Mouse (Mus musculus): ENCODE data around the gene Arcn1.
A peak's percentile ranks its signal among the peaks of the same experiment; 100 is the strongest.

Arcn1 gene

DNA sequence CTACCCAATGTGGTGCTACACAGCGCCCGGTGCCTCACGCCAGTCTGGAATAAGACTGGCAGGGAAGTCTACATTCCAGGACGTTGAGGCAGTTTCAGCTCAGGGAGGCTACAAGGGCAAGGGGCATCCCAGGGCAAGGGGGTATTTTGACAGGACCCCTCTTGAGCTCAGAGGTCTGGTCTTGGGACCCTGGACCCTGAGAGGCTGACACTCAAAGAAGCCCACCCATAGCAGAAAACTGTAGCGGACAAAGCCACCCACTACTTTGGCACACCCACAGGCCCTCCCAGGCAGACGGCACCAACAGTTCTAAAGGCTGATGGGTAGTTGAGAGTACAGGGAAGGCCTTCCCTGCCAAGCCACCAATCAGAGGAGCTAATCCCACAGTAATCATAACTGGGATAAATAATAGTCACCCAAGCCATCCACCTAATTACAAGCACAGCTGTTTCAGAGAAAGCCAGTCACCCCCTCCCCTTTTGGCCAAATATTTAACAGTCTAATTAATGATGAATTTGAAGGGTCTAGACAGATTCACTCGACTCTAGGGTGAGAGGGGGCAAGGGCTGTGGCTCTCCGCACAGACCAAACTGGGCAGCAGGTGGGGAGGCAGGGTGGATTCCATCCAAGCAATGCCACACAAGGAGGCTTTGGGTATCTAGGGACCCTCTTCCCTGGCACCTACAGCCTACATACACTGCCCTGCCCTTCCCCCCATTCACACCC lies 47.9 kb downstream of the Arcn1 start:
- DNase-seq (ENCODE audit: low read depth, low spot score): no peak

- DNase-seq (ENCODE audit: low read depth, low spot score): no peak
Measured at GRCm38 (mm10) chr9:44718937-44719631, 48.6 kb downstream of the Arcn1 start.

DNA sequence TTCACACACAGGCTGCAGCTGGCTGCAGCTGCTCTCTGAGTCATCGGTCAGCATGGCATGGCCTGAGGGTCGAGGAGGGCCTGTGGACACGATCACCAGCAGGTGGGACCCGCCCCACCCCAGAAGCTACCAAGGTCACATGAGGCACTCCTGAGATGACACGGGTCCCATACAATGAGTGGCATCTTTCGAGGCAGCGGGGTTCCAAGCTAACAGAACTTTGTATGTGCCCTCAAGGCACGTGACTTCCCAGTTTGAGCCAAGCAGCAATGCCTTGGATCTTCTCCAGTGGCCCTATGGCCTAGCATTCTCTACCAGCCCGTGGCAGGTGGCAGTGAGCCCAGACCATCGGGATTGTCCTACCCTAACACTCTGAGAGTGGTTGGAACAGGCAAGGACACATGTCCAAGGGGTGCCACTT lies 49.8 kb downstream of the Arcn1 start:
- DNase-seq (ENCODE audit: low read depth, low spot score): no peak

DNA sequence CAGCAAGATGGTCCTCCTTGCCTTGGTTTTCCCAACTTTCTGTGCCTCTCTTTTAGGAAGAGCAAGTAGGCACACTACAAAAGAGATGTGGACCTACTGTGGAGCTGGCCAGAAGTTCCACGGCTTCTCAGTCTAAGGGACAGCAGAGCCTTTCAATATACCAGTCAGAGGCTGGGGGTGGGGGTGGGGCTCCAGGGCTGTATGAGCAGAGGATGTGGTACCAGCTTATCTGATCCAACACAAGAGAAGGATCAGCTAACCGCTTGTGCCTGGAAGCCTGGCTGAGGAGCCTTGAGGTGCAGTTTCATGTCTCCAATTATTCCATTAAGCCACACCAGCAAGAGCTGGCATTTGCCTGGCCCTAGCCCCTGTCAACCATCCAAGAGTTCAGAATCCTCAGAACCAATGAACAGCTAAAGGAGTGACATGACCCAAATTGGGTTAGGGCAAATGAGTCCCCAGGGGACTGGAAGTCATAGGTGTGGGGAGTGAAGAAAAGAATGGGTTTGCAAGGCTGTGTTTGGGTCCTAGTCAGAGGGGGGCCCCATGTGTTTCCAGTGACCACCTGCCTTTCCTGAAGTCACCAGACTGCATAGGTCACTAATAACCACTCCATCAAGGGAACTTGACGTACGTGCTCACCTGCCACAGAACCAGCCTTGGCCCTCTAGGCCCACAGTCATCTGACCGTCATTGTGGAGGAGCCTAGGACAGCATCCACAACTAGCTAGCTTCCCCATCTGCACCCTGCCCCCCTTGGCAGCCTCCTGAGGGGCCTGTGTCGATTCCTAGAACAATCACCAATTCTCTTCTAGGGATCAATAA lies 50.4 kb downstream of the Arcn1 start:
- DNase-seq (ENCODE audit: low read depth, low spot score): no peak

DNA sequence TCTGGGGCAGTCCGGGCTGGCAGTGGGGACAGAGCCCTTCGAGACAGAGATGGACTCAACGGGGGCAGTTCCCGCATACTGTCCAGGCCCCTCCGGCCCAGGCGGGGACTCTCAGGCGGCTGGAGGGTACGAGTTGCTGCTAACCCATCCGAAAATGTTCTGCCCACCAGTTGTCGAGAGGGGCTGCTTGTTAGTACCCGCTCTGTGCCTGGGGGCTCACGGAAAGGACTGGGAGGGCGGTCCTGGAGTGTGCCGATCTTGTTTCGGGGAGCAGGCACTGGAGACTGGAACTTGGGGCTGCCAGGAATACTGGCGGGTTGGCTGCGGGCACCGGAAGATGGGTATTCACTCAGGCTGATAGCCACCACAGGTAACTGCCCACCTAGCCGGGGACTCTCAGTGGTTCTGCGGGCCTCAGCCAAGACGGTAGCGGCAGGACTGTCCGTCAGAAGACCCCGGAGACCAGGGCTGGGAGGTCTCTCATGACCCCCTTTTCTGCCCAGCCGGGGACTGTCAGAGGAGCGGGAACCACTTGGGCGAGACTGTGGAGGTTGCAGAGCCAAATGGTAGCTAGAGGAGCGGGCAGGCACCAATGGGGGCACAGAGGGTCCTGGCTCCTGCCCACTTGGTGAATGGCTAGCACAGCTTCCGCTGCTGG lies 51.8 kb downstream of the Arcn1 start:
- no peak for DNase-seq (ENCODE audit: low read depth, low spot score)

DNA sequence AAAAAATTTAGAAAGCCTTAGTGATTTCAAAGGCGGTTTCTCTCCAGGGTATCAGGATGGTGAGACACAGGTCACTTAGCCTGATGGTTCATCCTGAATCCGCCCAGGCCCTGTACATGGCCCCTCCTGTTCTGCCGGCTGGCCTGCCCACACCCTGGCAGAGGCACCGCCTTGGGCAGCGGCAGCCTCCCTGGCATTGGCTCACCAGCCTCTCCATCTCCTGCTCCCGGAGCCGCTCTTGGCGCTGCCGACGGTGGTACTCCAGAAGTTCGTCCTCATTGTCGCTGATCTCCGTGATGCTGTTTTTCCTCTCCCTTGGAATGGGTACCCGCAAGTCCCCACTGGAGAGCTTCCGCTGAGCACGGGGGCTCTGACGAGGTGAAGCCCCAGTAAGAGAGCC lies 52.5 kb downstream of the Arcn1 start:
- DNase-seq (ENCODE audit: low read depth, low spot score): no peak

- DNase-seq (ENCODE audit: low read depth, low spot score): no peak
Measured at GRCm38 (mm10) chr9:44713574-44713973, 54.1 kb downstream of the Arcn1 start.

DNA sequence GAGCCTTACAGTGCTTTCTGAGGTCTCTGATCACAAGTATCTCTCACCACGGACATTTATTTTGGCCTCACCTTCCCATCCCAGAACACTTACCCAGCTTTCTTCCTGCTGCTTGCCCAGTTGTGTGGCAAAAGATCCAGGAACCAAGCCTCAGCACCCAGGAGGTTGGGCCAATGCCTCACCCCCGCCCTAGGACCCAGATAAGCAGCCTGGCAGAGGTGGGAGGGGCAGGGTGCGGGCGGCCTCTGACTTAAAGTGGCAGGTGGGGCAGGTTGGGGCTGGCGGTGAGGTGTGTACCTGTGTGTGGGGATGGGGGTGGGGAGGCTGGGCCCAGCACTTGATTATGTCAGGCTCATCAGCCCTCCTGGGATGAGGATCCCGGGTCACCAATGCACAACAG lies 54.6 kb downstream of the Arcn1 start:
- no peak for DNase-seq (ENCODE audit: low read depth, low spot score)

DNA sequence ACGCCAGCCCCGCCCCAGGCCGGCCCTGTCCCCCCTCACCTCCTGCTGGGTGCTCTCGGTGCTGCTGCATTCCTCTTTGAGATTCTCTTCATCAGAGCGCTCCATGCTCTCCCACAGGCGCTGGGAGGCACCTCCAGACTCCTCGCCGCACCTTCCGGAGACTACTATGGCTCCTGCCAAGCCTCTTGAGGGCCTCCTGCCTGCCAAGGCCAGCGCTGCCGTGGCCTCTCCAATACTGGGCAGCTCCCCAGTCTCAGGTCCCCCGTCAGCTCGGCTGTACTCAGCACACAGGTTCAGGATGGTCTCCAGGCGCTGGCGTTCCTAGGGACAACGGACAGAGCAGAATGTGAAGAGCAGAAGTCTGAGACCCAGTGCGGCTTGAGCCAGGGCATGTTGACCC lies 56.0 kb downstream of the Arcn1 start:
- DNase-seq (ENCODE audit: low read depth, low spot score): no peak

DNA sequence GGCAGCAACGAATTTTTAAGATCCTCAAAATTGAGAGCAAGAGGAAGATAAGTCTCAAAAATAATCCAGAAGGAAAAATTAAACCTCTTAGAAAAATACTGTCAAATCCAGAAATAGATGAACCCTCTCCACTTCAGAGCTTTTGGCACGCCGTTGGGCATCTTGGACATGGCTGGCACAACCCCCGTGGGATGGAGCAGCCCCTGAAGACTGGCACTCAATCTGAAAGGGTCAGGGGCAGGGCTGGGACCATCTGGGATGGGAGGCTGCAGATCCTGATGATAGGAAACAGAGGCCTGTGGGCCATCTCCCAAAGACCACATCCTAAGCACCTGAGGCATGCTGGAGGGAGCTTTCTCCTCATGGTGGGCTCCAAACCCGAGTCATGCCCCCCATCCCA lies 57.4 kb downstream of the Arcn1 start:
- DNase-seq (ENCODE audit: low read depth, low spot score): no peak

GRCm38 (mm10) chr9:44709600-44709999 lies 58.0 kb downstream of the Arcn1 start:
- peak; percentile 53 for DNase-seq (ENCODE audit: low read depth, low spot score)

- no peak for DNase-seq (ENCODE audit: low read depth, low spot score)
Measured at GRCm38 (mm10) chr9:44708925-44709324, 58.7 kb downstream of the Arcn1 start.

DNA sequence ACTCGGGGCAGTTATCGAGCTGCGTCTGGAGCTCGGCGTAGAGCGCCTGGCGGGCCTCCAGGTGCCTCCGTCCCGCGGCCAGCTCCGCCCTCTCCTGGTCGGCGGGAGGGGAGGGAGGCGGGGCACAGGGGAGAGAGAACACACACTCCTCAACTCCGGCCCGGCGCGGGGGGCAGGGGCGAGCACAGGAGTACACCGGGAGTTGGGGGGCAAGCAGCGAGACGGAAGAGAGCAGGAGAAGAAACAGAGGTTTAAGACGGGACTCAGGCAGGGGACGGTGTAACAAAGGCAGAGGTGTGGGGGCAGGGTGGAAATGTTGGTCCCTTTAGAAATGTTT lies 59.2 kb downstream of the Arcn1 start:
- peak; percentile 56 for DNase-seq (ENCODE audit: low read depth, low spot score)

- DNase-seq (ENCODE audit: low read depth, low spot score): no peak
Measured at GRCm38 (mm10) chr9:44707749-44708428, 59.8 kb downstream of the Arcn1 start.

DNA sequence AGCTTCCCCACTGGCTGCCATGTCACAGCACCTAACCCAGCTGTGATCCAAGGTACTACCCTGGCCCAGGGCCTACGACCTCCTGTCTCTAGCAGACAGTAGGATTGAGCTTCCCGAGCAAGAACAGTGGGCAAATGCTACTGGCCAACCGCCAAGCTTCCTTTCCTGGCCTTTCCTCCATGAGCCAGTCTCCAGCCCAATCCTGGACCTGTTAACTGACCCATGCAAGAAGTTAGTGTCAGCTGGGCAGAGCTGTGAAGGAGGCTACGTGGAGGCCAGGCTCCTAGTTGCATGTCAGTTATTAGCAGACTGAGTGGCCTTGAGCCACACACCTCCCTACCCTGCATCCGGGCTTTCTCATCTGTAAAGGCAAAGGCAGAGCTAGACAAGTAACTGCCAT lies 67.9 kb downstream of the Arcn1 start:
- DNase-seq (ENCODE audit: low read depth, low spot score): no peak

- DNase-seq (ENCODE audit: low read depth, low spot score): no peak
Measured at GRCm38 (mm10) chr9:44699196-44699595, 68.4 kb downstream of the Arcn1 start.

DNA sequence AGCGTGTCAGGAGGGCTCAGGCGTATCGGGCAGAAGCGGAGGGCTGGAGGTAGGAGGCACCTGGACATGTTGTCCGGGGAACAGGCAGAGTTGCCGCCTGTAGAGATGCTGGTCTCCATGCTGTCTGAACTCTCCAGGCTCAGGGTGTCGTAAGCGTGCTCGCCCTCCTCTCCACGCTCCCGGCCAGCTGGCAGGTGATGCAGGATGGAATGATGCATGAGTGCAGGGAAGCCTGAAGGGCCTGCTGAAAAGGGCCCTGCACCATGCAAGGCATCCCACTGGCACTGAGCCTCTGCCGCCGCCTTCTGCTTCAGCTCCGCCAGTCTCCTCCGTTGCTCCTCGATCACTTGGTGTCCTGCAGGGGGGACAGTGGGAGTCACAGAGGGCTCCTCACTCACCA lies 69.8 kb downstream of the Arcn1 start:
- no peak for DNase-seq (ENCODE audit: low read depth, low spot score)

DNA sequence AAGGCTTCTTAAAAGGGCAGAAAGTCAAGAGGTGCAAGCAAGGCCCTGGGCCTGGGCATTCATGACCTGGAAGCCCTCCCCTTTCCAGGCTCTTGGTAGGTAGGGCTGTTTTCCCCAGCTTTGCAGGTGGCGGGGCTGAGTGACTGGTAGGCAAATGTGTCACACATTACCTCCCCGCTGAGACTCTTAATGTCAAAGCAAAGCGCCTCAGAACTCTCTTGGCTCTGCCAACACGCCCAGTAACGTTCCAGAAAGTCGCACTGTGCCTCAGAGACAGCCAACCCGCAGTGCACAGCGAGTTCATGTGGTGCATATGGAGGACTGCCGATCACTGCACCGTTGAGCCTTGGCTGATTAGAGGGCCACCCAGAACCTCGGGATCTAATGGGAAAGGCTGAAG lies 74.6 kb downstream of the Arcn1 start:
- DNase-seq (ENCODE audit: low read depth, low spot score): no peak

DNA sequence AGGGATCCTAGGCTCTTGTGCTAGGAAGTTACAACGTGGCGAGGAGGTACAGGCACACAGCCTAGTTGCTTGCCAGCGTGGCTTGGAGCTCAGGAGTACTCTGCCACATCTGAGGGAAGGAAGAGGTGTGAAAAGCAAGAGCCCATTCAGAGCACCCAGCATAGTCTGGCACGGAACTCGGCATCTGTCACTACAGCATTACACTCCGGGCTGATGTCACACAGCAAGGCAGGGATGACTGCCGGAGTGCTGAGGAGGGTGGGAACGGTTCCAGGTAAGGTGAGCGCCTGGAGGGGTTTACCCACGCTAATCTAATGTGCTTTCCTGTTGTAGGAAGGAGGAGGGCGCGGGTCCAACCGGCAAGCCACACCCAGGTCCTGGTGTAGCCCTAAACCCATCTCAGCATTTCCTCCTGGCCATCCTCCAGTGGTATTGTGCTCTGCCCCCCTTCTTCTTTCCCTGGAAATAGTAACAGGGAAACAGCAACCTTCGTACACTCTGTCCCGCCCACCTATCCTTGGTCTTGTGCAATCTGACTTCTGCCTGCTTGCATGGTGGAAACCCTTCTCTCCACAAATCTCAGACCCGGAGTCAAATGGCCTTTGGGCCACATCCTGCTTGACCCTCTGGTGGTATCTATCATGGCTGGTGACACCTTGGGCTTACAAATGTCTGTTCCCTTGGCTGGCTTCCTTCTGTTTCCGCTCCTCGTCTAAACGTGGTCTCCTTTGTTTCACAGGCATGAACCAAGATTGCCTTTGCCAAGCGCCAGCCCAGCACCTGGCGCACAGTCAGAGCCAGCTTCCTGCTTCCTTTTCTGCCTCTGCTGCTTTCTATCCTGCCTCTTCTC lies 75.7 kb downstream of the Arcn1 start:
- DNase-seq (ENCODE audit: low read depth, low spot score): no peak

Measured in mesoderm, embryonic 11.5 days (tissue).